Mouse (Mus musculus): Measurements from ENCODE around the gene Exoc3l4.

DNA sequence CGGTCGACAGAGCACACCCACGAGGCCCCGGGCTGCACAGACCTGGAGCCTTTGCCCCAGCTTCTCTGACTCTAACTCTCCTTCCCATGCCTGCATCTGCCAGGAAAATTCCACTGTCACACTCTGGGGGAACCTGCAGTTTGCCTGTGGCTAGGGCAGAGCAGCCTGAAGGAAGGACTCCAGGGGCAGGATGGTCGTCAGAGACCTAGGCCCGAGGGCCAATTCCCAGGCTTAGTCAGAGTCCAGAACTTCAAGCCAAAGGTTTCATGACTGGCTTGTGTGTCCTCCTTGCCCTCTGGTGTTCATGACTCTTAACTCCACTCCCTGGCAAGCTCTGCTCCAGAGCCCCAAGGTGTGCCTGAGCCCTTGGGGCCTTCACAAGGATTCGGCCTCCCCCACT, 51.4 kb downstream of the Exoc3l4 start:
- TF ChIP-seq CTCF (IDR thresholded peaks at IDR 0.05; ENCODE audit: borderline replicate concordance, insufficient read depth, low read depth, low read length), result no peak
- no peak for TF ChIP-seq POLR2A (IDR thresholded peaks at IDR 0.05; ENCODE audit: borderline replicate concordance, insufficient read depth, low read length)

Data from cerebellum, adult 2 months (tissue).